Mouse (Mus musculus): Measurements from ENCODE around the gene Vmn1r208. TPM values are rescaled to one million over a fixed set of nuclear protein-coding genes. Genes with fewer than 3 reads are reported as not detected.

Vmn1r208 gene
- polyA plus RNA-seq (2012; rRNA removed): not detected in 2 replicates

DNA sequence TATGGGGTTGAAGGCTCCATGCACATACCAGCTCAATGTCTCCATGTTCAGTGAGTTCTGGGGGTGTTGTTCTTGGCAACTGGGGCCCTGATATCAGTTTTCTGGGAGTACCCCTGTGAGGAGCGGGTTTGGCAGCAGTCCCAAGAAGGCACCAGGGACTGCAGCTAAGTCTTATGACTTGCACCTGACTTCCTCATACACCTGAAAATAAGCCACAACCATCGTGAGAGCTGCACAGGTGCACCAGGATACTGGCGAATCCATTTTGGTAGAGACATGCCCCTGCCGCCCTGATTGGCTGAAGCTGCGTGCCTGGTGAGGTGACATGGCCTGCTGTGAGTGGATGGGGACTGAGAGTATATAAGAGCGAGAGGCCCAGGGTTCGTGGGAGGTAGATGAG lies at the start of gene Vmn1r208:
TSS of gene Vmn1r208 (minus strand) at position 101 of the 400 bp plus-strand sequence.

DNA sequence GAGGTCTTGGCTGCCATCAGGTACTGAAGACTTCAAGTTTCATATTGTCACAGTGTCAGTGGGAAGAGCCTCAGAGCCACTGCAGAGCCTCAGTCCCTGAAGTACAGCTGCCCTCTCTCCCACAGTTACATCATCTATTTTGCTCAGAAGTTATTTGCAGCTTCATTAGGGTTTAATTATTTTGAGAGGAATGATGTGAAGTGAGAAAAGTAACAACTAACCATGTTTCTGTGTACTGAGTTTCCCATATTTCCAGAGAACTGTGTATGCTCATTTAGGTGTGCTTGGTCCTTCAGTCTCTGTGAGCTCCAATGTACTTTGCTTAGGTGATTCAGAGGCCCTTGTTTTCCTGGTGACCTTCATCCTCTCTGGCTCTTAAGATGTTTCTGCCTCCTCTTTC lies 32.4 kb upstream of the Vmn1r208 start, which contains the start of gene Vmn1r209:
TSS of gene Vmn1r209 (minus strand) at position 101 of the 400 bp plus-strand sequence.

DNA sequence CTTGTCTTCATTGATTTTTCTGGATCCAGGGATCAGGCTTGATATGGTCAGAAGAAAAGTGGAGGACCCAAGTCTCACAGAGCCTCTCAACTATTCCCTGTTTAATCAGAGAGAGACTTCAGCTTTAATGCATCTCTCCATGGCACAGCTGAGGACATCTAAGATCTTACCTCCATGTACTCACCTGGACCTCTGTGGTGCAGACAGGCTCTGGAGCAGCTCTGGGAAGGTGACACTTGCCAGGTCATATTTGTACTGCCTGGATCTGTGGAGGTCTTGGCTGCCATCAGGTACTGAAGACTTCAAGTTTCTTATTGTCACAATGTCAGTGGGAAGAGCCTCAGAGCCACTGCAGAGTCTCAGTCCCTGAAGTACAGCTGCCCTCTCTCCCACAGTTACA lies 47.7 kb downstream of the Vmn1r208 start, which contains the start of gene Vmn1r207-ps:
TSS of gene Vmn1r207-ps (minus strand) at position 101 of the 400 bp plus-strand sequence.

Other genes starting within 250 kb of the Vmn1r208 start
- not detected in 2 replicates for gene Vmn1r204, start 224.2 kb downstream of the Vmn1r208 start, polyA plus RNA-seq (2012; rRNA removed)
- not detected in 2 replicates for gene Vmn1r205, start 184.4 kb downstream of the Vmn1r208 start, polyA plus RNA-seq (2012; rRNA removed)
- gene Vmn1r206, start 153.1 kb downstream of the Vmn1r208 start, polyA plus RNA-seq (2012; rRNA removed): not detected in 2 replicates
- not detected in 2 replicates for gene Vmn1r207-ps, start 47.8 kb downstream of the Vmn1r208 start, polyA plus RNA-seq (2012; rRNA removed)
- not detected in 2 replicates for gene Vmn1r209, start 32.3 kb upstream of the Vmn1r208 start, polyA plus RNA-seq (2012; rRNA removed)
- gene Vmn1r210, start 53.9 kb upstream of the Vmn1r208 start, polyA plus RNA-seq (2012; rRNA removed): not detected in 2 replicates
- gene Vmn1r211, start 80.2 kb upstream of the Vmn1r208 start, polyA plus RNA-seq (2012; rRNA removed): not detected in 2 replicates
- gene Vmn1r212, start 106.8 kb upstream of the Vmn1r208 start, polyA plus RNA-seq (2012; rRNA removed): not detected in 2 replicates
- not detected in 2 replicates for gene Vmn1r213, start 230.3 kb upstream of the Vmn1r208 start, polyA plus RNA-seq (2012; rRNA removed)

All from ovary, adult 2 months (tissue).